Mouse (Mus musculus): ENCODE measurements around the gene Pet100.

- no peak for TF ChIP-seq POLR2A (IDR thresholded peaks at IDR 0.05; ENCODE audit: insufficient read depth, low read depth, low read length)
- TF ChIP-seq CTCF (IDR thresholded peaks at IDR 0.05; ENCODE audit: insufficient read depth, low read depth, low read length), result no peak
Measured at GRCm38 (mm10) chr8:3607822-3608221, 13.5 kb upstream of the Pet100 start.
